Mouse (Mus musculus) layer of hippocampus, adult 8-10 months (tissue): Measurements from ENCODE around the gene Spata48. TPM values are rescaled to one million over a fixed set of nuclear protein-coding genes. Genes with fewer than 3 reads are reported as not detected.

Experiments used
- DNase-seq, 2 experiments: peaks; one replicate each; pipeline ENCODE4 v3.0.0; 2022; ENCODE audit warnings: low spot score in 2 of 2
- total RNA-seq, 4 experiments: library from RNA; stranded (reverse); gene quantifications; 2 replicates each; pipeline ENCODE4 v1.2.4; 2022

Spata48 gene
- 1 to 10 TPM in 1 of 4 experiments, under 1 TPM in 3; 0.59 to 1.2 (median 0.92) TPM for total RNA-seq

DNA sequence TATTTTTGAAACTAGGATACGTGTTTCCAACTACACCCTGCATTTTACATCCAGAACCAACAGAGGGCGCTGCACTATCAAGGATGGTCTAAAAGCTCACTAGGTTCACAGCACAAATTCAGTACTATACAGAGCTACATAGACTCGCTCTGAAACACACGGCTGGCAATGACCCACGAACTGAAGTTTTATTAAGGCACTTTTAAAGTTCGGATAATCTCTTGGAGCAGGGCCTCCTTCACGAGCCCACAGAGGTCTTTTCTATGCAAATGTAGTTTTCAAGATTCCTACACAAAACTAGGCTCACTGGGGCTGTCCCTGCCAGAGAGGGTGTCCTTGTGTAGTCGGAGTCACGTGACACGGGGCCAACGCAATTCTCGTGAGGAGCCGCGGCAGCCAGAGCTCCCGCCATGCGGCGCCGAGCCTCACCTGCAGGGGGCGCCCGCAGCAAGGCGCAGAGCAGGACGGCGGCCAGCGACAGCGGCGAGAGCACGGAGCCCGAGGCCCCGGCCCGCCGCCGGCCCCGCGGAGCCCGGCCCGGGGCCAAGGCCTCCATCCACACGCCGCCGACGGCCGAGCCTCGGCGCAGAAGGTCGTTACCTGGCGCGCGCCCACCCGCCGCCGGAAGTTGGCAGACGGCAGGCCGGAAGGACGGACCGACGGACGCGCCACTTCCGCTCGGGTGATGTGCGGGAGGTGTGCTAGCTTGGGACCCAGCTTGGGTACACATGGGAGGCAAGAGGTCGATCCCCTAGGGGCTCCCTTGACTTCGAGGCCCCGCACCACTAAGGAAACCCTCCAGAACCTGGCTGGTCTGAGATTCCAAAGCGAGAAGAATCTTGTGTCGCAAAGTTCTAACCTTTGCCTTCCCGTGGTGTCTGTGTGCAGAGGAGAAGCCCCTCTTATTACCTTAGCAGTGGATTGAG, at the start of gene Spata48, which contains the start of gene Zpbp:
Gene Spata48 (plus strand): TSS at position 460 of the 926 bp plus-strand sequence.
Gene Zpbp (minus strand): TSS at position 774 of the 926 bp plus-strand sequence.
- DNase-seq, result peak; percentile 80 to 91

GRCm38 (mm10) chr11:11414188-11414587, 47.7 kb upstream of the Spata48 start:
- no peak for DNase-seq

DNA sequence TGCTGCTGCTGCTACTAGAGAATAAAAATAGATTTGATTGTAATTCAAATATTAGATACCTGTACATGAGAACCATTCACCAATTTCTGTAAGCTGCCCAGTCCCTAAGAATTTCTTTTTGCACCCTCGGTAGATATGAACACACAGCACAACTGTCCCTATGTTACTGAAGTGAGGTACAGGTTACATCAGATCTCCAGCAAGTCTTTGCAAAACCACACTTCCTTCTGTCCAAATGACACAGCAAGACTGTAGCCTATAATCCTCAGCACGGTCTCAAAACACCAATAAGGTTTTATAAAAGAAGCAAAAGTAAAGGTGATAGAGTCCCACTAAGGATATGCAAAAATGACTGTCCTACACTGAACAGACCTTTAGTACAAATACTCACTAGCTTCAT, 44.5 kb upstream of the Spata48 start:
- DNase-seq, result no peak

DNA sequence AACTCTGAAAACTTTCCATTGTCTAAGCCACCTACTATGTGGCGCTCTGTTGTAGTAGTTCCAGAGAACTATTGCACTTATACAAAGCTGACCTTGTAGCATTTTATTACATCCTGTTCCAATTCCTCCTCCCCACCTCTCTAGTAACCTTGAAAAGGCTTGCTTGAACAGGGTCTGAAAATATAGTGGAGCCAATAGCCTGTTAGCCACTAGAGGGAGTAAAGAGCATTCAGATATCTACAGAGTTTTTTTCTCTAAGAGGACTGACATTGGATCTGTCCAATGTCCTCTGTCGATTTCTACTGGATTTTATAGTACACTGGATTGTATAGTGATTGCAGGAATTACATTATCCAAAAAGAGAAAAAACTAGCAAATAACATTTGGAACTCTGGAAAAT, 6.9 kb upstream of the Spata48 start:
- DNase-seq, result no peak

DNA sequence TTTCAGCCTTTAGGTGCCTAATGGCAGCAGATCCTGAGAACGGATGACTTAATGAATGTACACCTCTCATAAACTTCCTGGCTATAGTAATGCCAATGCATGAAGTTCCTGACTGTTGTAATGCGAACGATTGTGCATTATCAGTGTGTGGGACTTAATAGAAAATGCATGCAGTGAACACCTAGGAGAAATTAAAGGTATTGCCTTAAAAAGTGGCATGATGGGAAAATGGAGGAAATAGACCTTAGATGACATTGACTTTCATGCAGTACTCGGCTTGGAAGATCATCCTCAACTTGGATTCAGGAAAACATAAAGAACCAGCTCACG, 632 bp downstream of the Spata48 start:
- DNase-seq, result no peak

GRCm38 (mm10) chr11:11468924-11469323, 7.0 kb downstream of the Spata48 start:
- no peak for DNase-seq

DNA sequence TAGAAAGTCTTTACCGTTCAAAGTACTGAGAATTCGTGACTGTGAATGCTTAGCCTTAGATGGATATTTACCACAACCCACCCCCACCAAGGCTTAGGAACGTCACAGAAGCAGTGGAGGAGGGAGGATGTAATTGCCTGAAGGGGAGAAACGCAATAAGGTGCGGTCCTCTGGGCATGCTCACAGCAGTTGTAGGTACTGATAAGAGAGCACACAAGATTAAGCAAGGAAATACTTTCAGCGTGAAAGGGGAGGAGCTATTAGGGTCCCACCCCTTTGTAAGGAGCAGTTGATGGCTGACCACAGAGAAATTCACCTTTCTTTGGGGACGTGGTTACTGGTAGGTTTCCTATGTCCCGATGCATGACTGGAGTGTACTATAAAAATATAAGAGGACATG, 22.5 kb downstream of the Spata48 start:
- DNase-seq, result no peak

- DNase-seq, result no peak
Observed at GRCm38 (mm10) chr11:11492044-11492443, 30.1 kb downstream of the Spata48 start.

DNA sequence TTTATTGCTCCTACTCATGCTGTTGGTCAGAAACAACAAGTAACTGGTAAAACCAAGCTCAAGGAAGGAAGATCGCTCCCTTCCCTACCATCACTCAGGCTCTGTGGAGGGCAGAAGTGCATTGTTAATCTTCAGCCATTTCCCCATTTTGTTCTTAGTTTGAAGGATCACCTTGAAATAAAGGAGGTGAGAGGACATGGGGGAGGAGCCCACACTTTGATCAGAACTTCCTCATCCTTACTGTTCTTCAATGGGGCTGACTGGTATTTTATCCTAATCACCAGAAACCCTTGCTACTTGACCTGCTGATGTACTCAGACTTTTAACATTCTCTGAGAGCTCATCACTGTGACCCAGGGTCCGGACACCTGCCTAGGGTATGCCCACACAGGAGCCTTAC, 33.8 kb downstream of the Spata48 start:
- no peak for DNase-seq

- peak in 1 of 2 experiments; percentile 7 for DNase-seq
Observed at GRCm38 (mm10) chr11:11499944-11500343, 38.0 kb downstream of the Spata48 start.

DNA sequence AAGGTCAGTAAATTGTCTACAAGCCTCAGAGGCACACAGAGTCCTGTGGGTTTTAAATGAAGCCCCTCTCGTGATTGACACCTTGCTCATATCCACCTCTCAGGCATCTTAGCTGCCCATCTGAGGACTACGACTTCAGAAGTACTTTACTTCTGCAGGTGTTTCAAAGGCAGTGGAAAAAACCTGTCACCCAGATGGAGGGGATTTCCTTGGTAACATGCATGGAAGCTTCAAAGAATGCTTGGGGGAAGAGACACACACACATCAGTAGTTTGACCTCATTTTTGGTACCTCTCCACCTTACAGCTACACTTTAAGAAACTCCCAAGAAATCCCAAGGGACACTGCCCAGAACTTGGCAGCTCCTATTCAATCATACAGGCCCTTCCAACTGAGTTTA, 44.3 kb downstream of the Spata48 start:
- no peak for DNase-seq

- no peak for DNase-seq
Observed at GRCm38 (mm10) chr11:11509413-11509812, 47.5 kb downstream of the Spata48 start.

GRCm38 (mm10) chr11:11512056-11512455, 50.2 kb downstream of the Spata48 start:
- DNase-seq, result no peak

DNA sequence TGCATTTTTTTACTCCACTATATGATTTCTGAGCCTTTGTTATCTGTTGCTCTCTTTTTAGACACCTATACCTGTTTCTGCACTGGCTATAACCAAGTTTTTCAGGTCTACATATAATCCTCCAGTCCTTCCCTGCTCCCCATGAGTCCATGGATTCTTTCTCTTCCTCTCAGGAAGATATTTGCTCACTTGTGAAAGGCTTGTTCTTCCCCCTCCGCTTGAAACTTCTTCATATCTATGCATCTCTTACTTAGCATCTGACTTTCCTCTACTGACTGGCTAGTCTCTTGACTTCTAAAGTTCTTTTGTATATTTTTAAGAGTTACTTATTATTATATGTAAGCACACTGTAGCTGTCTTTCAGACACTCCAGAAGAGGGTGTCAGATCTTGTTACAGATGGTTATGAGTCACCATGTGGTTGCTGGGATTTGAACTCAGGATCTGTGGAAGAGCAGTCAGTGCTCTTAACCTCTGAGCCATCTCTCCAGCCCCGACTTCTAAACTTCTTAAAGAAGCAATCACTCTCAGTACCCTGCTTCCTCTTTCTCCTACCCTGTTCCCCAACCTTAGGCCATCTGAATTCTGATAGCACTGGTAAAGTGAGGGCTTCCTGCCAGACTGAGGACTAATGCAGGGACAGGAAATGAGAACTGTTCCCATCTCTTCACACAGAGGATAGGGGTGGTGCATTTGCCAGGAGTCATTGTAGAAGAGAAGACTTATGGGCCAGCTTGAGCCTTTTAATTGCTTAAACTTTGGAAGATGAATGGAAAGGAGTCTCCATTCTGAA, 51.3 kb downstream of the Spata48 start:
- no peak for DNase-seq

- no peak for DNase-seq
Observed at GRCm38 (mm10) chr11:11514920-11515319, 53.0 kb downstream of the Spata48 start.

DNA sequence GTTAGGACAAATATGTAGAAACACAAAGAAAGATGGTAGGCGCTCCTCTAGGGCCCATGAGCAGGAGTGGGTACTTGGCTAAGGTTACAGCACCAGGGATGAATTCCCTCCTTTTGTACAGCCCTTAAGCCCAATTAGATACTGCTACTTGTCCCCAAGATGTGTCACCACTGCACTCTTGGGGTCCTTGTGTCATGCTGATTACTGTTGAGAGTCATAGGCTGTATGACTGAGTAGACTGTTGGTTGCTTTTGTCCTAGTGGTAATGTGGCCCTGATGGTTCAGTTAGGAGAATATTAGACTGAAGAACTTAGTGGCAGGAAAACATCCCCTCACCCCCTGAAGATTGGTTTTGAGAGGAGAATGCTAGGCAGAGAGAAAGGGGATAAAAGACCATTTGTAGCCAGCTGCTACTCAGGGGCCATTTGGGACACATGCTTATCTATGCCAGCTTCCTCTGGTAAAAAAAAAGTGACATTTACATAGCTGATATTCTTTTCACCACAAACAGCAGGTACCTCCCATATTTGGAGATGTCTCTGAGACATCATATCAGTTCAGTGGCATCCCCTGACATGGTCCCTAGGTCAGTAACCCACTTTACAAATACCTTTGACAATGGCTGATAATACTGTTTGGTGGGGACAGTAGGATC, 56.0 kb downstream of the Spata48 start:
- no peak for DNase-seq

- no peak for DNase-seq
Observed at GRCm38 (mm10) chr11:11519255-11520243, 57.7 kb downstream of the Spata48 start.

GRCm38 (mm10) chr11:11521908-11522441, 60.1 kb downstream of the Spata48 start:
- DNase-seq, result no peak

DNA sequence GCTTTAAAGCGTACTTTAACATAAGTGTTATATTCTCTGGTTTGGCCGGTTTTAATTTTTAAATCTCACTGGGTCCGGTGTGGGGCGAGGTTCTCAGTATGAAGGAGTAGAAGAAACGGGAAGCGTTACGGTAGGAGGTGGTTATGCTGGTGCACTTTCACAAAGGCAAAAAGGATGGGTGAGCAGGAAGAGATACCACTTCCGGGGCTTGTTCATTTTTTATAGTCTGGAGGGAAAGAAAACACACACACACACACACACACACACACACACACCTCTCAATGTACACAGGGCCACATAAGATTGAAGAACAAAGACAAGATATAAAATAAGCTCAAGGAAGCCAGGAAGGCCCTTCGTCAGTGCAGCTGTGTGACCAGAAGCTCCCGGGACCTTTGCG, 66.9 kb downstream of the Spata48 start:
- DNase-seq, result no peak

DNA sequence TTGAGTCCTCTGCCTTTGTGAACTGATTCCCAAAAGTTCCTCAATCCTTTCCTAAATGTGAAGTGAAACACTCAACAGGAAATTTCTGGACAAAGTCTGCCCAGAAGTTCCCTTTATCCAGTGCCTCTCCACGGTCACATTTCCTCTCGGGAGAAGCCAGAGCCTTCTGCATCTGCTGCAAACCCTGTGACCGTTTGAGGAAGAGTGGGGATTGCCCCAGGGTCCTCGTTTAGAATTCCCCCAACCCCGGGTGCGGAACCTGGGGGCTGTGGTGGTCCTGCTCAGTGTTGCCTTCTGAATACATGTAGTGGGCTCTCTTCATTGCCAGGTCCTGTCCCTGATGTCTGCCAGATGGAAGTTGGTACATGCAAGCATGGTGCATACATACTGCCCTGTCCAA, 67.3 kb downstream of the Spata48 start:
- no peak for DNase-seq
